Mouse (Mus musculus) layer of hippocampus, postnatal 14 days (tissue): Measurements from ENCODE around the gene Rab35. TPM values are rescaled to one million over a fixed set of nuclear protein-coding genes. Genes with fewer than 3 reads are reported as not detected.

Experiments used
- DNase-seq, 2 experiments: peaks; one replicate each; pipeline ENCODE4 v3.0.0; 2021 to 2022; ENCODE audit warnings: low spot score in 2 of 2, mixed read lengths in 1 of 2
- microRNA-seq, 2 experiments: library from miRNA; unstranded; fragments of <30 nt; microRNA quantifications; one replicate each; pipeline ENCODE4 v1.2.0; 2021
- total RNA-seq, 2 experiments: library from RNA; stranded (reverse); gene quantifications; 2 replicates each; pipeline ENCODE4 v1.2.3; 2021

Rab35 gene
- total RNA-seq, 2 experiments from 2014 or later = 81.3 to 88.6 TPM

- DNase-seq = no peak
Measured at GRCm38 (mm10) chr5:115696811-115697210, 65.1 kb downstream of the Rab35 start.

Small RNA genes within 50 kb of the gene (microRNA-seq; reads per million reads assigned to microRNA genes)
- gene Mir7030 = 0 to 0.23 reads per million in 2 experiments

Other genes with a start within 250 kb of the Rab35 start
- gene Msi1, start 202.3 kb upstream of the Rab35 start, total RNA-seq = 10 to 100 TPM; 70.6 to 71.8 TPM
- not detected for gene Pla2g1b, start 165.6 kb upstream of the Rab35 start, total RNA-seq
- gene Sirt4, start 147.2 kb upstream of the Rab35 start, total RNA-seq = 10 to 100 TPM; 25.8 to 28.3 TPM
- 10 to 100 TPM; 33.1 to 38.7 TPM for gene Pxn, start 125.2 kb upstream of the Rab35 start, total RNA-seq
- 100 to 1,000 TPM; 347 to 378 TPM for gene Rplp0, start 72.4 kb upstream of the Rab35 start, total RNA-seq
- gene Gcn1l1, start 66.7 kb upstream of the Rab35 start, total RNA-seq = 10 to 100 TPM; 69.1 to 71.5 TPM
- 10 to 100 TPM; 99.5 to 99.8 TPM for gene Bicdl1, start 99.7 kb downstream of the Rab35 start, total RNA-seq
- 10 to 100 TPM; 44.1 to 78.4 TPM for gene Cit, start 213.4 kb downstream of the Rab35 start, total RNA-seq